Mouse (Mus musculus) embryonic facial prominence, embryonic 14.5 days (tissue): Measurements from ENCODE around the gene Foxp1. TPM values are rescaled to one million over a fixed set of nuclear protein-coding genes. Genes with fewer than 3 reads are reported as not detected.

Experiments
- ATAC-seq: fragments of 200-750 bp; cut with Nextera tagmentation; 2 replicates; pipeline ENCODE4 v1.8.0; 2017; ENCODE audit warnings: low read depth, moderate number of reproducible peaks, moderate TSS enrichment
- DNase-seq: peaks from one replicate; pipeline ENCODE4 v3.0.0-alpha.2; 2015; ENCODE audit warnings: low spot score
- H3K27ac ChIP-seq: fragments of 300-500 bp; sonication (generic); replicated peaks from 2 replicates; pipeline ENCODE4 v1.5.1; 2014; ENCODE audit warnings: low read depth, mild to moderate bottlenecking, low read length, moderate library complexity
- H3K27me3 ChIP-seq: fragments of 300-500 bp; sonication (generic); replicated peaks from 2 replicates; pipeline ENCODE4 v1.6.1; 2014; ENCODE audit warnings: low read length; ENCODE audit not compliant: control insufficient read depth, insufficient read depth
- H3K36me3 ChIP-seq: fragments of 300-500 bp; sonication (generic); 2 replicates; pipeline ENCODE4 v1.6.1; 2014; ENCODE audit warnings: low read length, mixed read lengths; ENCODE audit not compliant: control insufficient read depth, insufficient read depth
- H3K4me1 ChIP-seq: fragments of 300-500 bp; sonication (generic); 2 replicates; pipeline ENCODE4 v1.6.1; 2014; ENCODE audit warnings: antibody characterized with exemption, low read length; ENCODE audit not compliant: control insufficient read depth, insufficient read depth
- H3K4me2 ChIP-seq: fragments of 300-500 bp; sonication (generic); 2 replicates; pipeline ENCODE4 v1.6.1; 2014; ENCODE audit warnings: low read depth, mild to moderate bottlenecking, low read length, moderate library complexity, mixed read lengths
- H3K4me3 ChIP-seq: fragments of 300-500 bp; sonication (generic); 2 replicates; pipeline ENCODE4 v1.5.1; 2014; ENCODE audit warnings: low read depth, mild to moderate bottlenecking, low read length
- H3K9ac ChIP-seq: fragments of 300-500 bp; sonication (generic); 2 replicates; pipeline ENCODE4 v1.6.1; 2014; ENCODE audit warnings: low read depth, mild to moderate bottlenecking, low read length, moderate library complexity, mixed read lengths
- H3K9me3 ChIP-seq: fragments of 300-500 bp; sonication (generic); 2 replicates; pipeline ENCODE4 v1.6.1; 2016; ENCODE audit warnings: low read length; ENCODE audit not compliant: control insufficient read depth
- WGBS: fragments of 180-500 bp; shearing (Covaris S2); extraction: QIAGEN DNeasy Blood & Tissue Kit; methylation state at CpG from one replicate; pipeline ENCODE4 v1.1.7; 2014; 5-methylcytosine and 5-hydroxymethylcytosine counted together
- polyA plus RNA-seq: library from polyadenylated mRNA; unstranded; fragments of >200 nt; fragmentation: Nextera tagmentation; extraction: Ambion mirVana; gene quantifications from 2 replicates; pipeline ENCODE4 v1.2.1, GENCODE M21; 2014

The Foxp1 gene
- polyA plus RNA-seq, 1 experiment from 2014 or later: 80.1 TPM

DNA sequence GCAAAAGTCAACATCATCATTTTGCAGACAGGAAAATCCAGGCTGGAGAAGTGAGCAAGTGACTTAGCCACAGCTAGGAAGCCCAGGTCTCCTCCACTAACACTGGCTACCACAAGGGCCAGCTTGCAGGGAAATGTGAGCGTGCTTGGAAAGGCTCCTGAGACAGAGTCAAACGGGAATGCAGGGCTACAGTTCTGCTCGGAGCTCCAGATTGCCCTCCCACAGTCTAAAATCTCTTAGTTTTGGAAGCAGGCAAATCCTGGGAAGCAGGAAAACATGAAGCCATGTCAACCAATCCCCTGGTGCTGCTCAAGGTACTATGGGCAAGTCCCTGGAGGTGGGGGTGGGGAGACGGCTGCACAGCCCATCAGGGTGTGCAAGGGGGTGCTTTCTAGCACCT, 75.1 kb downstream of the Foxp1 start:
- H3K9ac ChIP-seq: no peak overlapping the region
- H3K4me3 ChIP-seq: no peak overlapping the region
- DNase-seq (no peak), ATAC-seq (no peak)
- WGBS: 76% methylated on average over 4 of the region's 4 CpGs
- H3K36me3 ChIP-seq: no peaks in the 10 kb centered on the region
- peaks cover 8% of the 10 kb centered on the region; the same call in 1 of the 2 replicates for H3K4me1 ChIP-seq
- no peak overlapping the region for H3K4me2 ChIP-seq
- no peak overlapping the region for H3K27ac ChIP-seq
- H3K9me3 ChIP-seq: no peaks in the 10 kb centered on the region
- H3K27me3 ChIP-seq: no peaks in the 10 kb centered on the region

DNA sequence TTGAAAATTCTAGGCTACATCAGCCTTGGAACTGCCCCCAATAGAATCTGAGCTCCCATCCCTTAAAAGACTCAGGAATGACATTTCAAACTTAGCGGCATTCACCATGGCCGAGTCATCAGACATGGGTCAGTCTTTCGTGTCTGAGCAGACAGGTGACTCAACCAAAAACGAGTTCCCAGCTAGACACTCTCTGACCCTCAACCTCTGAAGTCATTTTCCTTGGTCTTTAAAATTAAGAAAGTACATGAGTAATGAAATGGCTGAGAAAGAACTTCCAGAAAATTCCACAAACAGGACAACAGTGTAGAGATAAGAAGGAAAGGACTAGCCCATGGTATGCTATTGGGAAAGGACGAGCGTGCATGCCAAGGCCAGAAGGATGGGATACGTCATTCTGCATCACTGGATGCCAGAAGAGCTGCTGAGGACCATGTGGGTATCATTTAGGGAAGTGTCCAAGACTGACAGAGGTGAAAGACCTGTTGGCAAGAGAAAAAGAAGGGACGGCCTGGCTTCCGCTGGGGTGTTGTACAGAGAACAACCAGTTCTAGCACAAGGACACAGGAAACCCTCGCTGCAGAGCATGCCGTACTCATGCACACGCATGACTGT, 75.6 kb downstream of the Foxp1 start:
- DNase-seq (no peak), ATAC-seq (no peak)
- H3K4me2 ChIP-seq: no peak overlapping the region
- H3K9me3 ChIP-seq: no peaks in the 10 kb centered on the region
- H3K4me1 ChIP-seq: peaks cover 5% of the 10 kb centered on the region; the same call in 1 of the 2 replicates
- H3K36me3 ChIP-seq: no peaks in the 10 kb centered on the region
- no peak overlapping the region for H3K9ac ChIP-seq
- H3K27me3 ChIP-seq: no peaks in the 10 kb centered on the region
- H3K27ac ChIP-seq: no peak overlapping the region
- WGBS: 88% methylated on average over 12 of the region's 12 CpGs
- no peak overlapping the region for H3K4me3 ChIP-seq

DNA sequence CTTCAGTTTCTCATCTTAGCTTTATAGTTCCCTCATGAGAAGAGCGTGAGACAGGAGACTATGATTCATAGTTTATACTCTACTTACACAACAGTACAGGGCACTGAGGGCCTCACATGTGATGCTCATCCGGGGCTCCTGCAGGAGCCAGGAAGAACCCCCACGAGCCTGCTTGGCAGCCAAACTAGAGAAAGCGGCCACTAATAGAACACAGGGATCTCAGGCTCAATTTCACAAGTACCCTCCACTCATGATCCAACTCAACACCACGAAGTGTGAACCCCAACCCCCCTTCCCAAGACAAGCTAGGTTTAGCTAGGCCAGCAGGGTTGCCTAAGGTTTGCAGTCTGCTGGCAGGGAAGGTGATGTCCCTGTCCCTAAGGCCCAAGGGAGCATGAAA, 79.1 kb downstream of the Foxp1 start:
- Histone ChIP-seq H3K9me3 (no peaks in the 10 kb centered on the region), H3K27ac (no peak overlapping the region), H3K9ac (no peak overlapping the region), H3K36me3 (no peaks in the 10 kb centered on the region), H3K27me3 (no peaks in the 10 kb centered on the region), H3K4me1 (peaks cover 28% of the 10 kb centered on the region), H3K4me3 (no peak overlapping the region), H3K4me2 (no peak overlapping the region)
- DNase-seq (no peak), ATAC-seq (no peak)
- WGBS: 57% methylated on average over 5 of the region's 5 CpGs

DNA sequence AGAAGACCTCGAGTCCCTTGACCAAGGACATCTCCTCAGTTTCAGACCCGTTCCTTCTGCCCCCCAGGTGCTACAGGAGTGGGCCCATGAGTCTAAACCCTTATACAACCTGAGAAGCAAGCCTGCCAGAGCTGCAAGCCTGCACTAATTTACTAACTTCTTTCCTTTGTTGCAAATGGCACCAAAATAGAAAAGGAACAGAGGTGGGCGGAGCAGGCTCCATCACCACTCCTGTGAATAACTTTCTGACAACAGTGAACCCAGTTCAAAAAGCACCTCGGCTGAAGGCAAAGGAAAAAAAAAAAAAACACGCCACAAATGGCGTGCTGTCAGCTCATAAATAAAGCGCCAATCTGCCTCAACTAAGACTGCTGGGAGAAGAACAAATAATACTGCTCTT, 81.4 kb downstream of the Foxp1 start:
- no peaks in the 10 kb centered on the region for H3K36me3 ChIP-seq
- no peak overlapping the region for H3K4me3 ChIP-seq
- H3K4me2 ChIP-seq: no peak overlapping the region
- no peak for DNase-seq
- H3K4me1 ChIP-seq: peaks cover 28% of the 10 kb centered on the region
- no peak overlapping the region for H3K9ac ChIP-seq
- ATAC-seq: no peak
- H3K9me3 ChIP-seq: no peaks in the 10 kb centered on the region
- no peak overlapping the region for H3K27ac ChIP-seq
- WGBS: 69% methylated on average over 7 of the region's 7 CpGs
- H3K27me3 ChIP-seq: no peaks in the 10 kb centered on the region

DNA sequence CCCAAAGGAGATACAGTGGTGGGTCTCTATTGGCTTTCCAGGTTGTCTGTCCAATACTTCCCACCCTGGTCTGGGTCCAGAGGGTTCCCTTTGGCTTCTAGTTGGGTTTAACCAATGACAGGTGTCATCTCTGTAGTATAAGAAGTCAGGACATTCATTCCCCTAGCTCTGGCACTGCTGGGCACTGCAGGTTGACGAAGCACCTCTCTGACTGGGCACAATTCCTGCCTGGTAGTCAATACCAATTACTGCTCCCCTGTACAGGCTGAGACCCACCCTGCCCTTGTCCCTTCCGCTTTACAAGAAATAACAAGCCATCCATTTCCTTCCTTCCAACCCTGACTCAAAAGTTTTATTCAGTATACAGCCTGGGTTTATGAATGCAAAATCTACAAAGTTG, 81.9 kb downstream of the Foxp1 start:
- no peaks in the 10 kb centered on the region for H3K9me3 ChIP-seq
- H3K4me3 ChIP-seq: no peak overlapping the region
- peak overlapping the region; percentile 61 for H3K27ac ChIP-seq
- 88% methylated on average over 2 of the region's 2 CpGs for WGBS
- no peak overlapping the region for H3K4me2 ChIP-seq
- H3K4me1 ChIP-seq: peaks cover 28% of the 10 kb centered on the region
- DNase-seq (no peak), ATAC-seq (no peak)
- no peaks in the 10 kb centered on the region for H3K27me3 ChIP-seq
- no peaks in the 10 kb centered on the region for H3K36me3 ChIP-seq
- no peak overlapping the region for H3K9ac ChIP-seq

DNA sequence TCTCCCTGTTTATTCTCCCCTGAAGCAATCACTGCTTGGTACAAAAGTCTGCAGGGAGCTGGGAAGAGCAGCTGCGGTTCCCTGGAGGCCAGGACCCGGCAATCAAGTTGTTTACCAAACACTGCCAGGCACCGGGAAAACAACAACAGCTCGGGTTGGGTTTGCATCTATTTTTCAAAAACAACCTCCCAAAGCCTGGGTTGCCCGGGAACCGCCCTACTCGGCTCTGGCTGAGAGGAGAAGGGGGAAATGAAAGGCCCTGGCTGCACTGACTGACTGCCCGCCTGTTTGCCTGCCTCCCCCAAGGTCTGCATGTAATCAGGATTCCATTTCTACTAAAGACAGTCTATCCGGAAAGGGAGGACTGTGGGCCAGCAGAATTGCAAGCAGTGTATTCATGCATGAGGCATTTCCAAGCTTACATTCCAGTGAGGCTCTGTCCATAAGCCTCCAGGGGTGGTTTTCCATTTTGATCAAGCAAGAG, 82.6 kb downstream of the Foxp1 start:
- DNase-seq (peak; percentile 83), ATAC-seq (peak; percentile 79)
- peak overlapping the region; percentile 33 for H3K4me2 ChIP-seq
- H3K4me3 ChIP-seq: no peak overlapping the region
- H3K9me3 ChIP-seq: no peaks in the 10 kb centered on the region
- H3K4me1 ChIP-seq: peaks cover 28% of the 10 kb centered on the region
- H3K36me3 ChIP-seq: 0 out of 2 replicates have a peak, but pooled peaks cover 4% of the 10 kb centered on the region
- 6% methylated on average over 9 of the region's 9 CpGs for WGBS
- peak overlapping the region; percentile 61 for H3K27ac ChIP-seq
- no peaks in the 10 kb centered on the region for H3K27me3 ChIP-seq
- no peak overlapping the region; the same call in 1 of the 2 replicates for H3K9ac ChIP-seq

DNA sequence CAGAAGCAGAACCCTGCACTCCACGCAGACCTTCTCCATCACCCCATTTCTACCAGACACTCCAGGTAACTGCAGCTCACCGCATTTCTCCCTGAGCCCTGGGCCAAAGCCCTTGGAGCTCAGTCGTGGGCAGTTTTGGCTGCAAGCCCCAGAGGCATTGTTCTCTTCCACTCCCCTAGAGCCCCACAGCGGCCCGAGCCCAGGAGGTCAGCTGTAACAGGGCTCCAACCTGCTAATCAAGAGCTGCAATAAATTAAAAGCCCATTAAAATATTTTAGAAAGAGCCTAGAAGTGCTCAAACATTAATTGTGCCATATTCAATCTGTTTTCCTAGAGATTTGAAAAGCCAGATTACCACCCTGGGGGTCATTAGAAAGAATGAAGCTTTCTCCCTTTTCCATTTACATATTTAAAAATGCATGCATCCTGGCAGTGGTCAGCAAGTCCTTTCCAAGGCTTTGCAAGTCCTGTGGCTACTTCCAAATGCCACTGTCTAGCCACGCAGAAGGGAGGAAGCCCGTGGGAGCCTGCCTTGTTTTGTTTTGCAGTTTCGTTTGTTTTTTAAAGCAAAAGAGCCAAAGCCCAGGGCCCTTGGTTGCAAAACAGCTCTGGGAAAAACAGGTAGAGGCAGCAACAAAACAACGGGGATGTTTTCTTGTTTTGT, 83.2 kb downstream of the Foxp1 start:
- H3K4me2 ChIP-seq: peak overlapping the region; percentile 33
- 25% methylated on average over 9 of the region's 9 CpGs for WGBS

DNA sequence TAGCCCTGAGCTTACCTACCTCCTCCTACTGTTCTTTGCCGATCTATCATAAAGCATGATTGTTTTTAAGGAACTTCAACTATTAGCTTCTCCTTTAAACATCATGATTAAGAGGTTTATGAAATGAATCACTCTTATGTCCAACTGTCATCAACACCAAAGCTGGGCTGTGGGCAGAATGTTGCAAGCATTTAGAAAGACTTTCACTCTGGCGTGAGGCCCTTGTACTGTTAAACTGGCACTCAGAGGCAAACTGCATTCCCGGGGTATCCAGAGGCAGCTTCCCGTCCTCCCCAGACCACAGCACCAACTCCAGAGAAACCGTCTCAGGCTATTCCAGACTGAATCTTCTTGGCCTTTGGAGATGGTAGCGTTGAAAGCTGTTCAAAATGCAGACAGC, 86.2 kb downstream of the Foxp1 start:
- H3K36me3 ChIP-seq: 0 out of 2 replicates have a peak, but pooled peaks cover 13% of the 10 kb centered on the region
- DNase-seq (no peak), ATAC-seq (no peak)
- H3K27me3 ChIP-seq: no peaks in the 10 kb centered on the region
- no peak overlapping the region for H3K4me3 ChIP-seq
- H3K4me2 ChIP-seq: no peak overlapping the region
- no peaks in the 10 kb centered on the region for H3K9me3 ChIP-seq
- H3K27ac ChIP-seq: no peak overlapping the region
- 82% methylated on average over 6 of the region's 6 CpGs for WGBS
- no peak overlapping the region for H3K9ac ChIP-seq
- peaks cover 25% of the 10 kb centered on the region for H3K4me1 ChIP-seq

More for the DNA sequence above, 83.2 kb downstream of the Foxp1 start:
- no peak for ATAC-seq
- Histone ChIP-seq H3K27ac (peak overlapping the region; percentile 61), H3K9me3 (no peaks in the 10 kb centered on the region), H3K9ac (no peak overlapping the region; the same call in 1 of the 2 replicates), H3K4me3 (no peak overlapping the region), H3K27me3 (no peaks in the 10 kb centered on the region), H3K36me3 (0 out of 2 replicates have a peak, but pooled peaks cover 9% of the 10 kb centered on the region), H3K4me1 (peaks cover 28% of the 10 kb centered on the region)
- DNase-seq: no peak
